Mouse (Mus musculus) NIH3T3 (cell line): ENCODE data around the gene Npm1.

Experiments used
- DNase-seq: peaks from one replicate; pipeline ENCODE4 v3.0.0-alpha.2; 2012; ENCODE audit warnings: low read depth

The Npm1 gene

GRCm38 (mm10) chr11:33162998-33163506 is at the start of gene Npm1:
TSS of gene Npm1 (minus strand) at chr11:33163206.
- peak; percentile 100 for DNase-seq

DNA sequence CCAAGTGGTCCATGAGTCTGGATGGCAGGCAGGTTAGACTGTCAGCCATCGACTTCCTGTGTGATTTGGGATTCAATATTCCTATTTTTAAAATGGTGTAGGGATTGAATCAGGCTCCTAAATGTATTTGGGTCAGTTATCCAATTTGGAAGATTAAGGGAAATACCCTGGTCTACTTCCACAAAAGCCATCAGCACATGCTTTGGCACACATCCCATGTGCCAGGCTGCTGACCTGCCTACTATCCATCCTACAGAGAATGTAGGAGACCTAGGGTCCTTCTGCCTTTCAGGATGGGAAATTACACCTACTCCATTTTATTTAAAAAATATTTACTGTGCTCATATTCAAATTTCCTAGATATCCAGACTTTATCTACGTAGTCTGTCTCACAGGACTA is 44.4 kb upstream of the Npm1 start:
- no peak for DNase-seq

GRCm38 (mm10) chr11:33204966-33205365 is 42.0 kb upstream of the Npm1 start:
- no peak for DNase-seq

DNA sequence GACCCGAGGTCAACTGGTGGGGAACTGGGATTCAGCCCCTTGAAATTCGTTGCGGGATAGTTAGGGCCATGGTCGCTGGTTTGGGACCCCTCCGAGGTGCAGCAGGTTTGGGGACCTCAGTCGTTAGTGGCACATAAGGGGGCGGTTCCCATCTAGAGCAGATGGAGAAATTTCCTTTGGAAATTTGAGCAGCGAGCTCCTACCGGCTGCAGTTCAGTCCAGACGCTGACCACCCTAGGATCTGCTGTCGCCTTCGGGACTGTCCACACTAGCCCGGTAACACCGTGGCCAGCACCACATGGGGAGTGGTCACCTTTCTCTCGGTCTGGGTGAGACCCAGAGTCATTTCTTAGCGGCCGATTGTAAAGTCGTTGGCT is 41.3 kb upstream of the Npm1 start:
- no peak for DNase-seq

DNA sequence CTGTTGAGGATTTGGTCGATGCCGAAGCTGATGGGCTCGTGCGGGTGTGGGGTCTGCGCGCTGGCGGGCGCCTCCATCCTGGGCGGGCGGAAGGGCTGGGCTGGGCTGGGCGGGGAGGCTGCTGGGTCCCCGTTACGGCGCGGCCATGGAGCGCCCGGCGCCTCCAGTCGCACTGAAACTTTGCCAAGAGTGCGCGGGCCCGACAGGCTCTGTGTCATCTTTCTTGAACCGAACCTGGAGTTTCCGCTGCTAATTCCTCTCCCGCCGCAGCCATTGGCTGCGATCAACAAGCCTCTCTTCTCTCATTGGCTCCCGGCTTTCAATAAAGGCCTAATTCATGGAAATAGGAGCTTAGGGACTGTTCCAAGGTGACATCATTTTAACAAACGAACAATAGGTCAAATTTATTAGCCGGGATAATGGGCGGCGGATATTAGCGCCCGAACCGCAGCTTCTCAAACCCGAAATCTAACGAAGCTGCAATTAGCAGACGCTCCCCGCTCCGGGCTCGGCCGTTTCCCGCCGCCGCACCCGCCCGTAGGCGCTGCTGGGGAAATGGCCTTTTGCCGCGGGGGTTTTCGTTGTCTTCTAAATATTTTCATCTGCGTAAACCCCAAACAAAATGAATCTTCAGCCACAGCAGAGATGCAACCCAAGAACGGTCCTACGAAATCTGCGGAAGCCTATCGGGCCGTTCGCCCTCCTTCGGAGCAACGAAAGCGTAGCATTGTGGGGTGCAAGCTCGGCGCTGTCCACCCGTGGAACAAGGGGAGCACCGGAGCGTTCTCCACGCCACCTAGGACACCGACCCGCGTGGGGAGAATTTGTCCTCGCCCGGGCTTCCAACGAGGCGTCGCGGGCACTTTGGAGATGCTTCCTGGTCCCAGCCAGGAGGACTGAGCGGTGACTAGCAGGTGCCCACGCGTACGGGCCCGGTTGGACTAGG is 40.6 kb upstream of the Npm1 start, which contains the start of gene Tlx3:
Tlx3 (minus strand) TSS at position 207 of the 946 bp plus-strand sequence.
- DNase-seq = no peak

- no peak for DNase-seq
Observed at GRCm38 (mm10) chr11:33202972-33203371, 40.0 kb upstream of the Npm1 start.

- no peak for DNase-seq
Observed at GRCm38 (mm10) chr11:33202296-33202695, 39.3 kb upstream of the Npm1 start.

DNA sequence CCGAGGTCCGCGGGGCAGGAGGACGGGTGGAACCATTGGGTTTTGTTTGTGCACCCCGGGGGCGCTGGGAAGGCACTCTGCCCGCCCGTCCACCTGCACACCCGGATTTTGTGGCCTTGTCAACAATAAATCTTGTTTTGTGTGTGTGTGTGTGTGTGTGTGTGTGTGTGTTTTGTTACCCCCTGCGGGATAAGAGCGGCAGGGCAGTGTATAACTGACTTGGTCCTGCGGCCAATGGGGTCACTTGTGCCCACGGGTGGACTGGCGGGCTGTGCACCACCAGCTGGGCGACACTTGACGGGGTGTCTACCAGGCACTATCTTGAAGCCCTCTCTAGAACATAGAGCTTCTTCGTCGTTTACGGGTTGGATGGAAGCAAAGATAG is 38.6 kb upstream of the Npm1 start:
- no peak for DNase-seq

GRCm38 (mm10) chr11:33200764-33201625 is 38.0 kb upstream of the Npm1 start:
- no peak for DNase-seq

GRCm38 (mm10) chr11:33199906-33200763 is 37.1 kb upstream of the Npm1 start:
- no peak for DNase-seq

GRCm38 (mm10) chr11:33199117-33199514 is 36.1 kb upstream of the Npm1 start:
- DNase-seq = no peak

- no peak for DNase-seq
Observed at GRCm38 (mm10) chr11:33198351-33199116, 35.5 kb upstream of the Npm1 start.

DNA sequence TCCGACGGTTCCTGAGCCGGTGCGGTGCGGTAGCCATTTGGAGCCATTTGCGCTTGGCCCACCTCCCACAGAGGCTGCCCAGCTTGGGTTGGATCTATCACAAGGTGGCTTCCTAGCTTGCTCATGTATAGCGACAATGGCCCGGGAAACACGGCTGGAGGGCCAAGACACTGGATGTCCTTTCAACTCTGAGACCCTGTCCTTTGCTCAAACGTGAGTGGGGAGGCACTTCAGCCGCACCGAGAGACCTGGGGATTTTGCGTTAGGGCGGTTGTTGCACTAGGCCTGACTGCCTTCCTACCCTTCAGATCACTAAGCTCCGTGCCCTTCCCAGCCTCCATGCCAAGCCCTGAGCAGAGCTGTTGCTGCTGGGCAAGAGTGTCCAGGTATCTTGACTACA is 34.7 kb upstream of the Npm1 start:
- no peak for DNase-seq

DNA sequence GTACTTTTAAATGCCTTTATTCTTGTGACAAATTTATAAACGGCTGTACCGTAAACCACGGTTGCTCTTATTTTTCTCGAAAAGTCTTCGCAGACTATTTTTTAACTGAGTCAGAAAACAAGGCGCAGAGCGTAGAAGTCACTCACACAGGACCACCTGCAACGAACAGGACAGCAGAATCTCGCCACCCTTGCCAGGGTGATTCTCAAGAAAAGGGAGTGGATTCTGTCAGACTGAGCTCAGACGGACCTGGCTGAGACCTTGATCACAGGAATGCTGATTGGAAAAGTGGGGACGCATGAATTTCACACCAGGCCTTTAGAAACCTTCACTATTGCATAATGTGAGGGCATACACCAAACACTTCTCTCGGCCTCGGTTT is 34.1 kb upstream of the Npm1 start:
- no peak for DNase-seq

- no peak for DNase-seq
Observed at GRCm38 (mm10) chr11:33196447-33197132, 33.6 kb upstream of the Npm1 start.

GRCm38 (mm10) chr11:33195531-33196446 is 32.8 kb upstream of the Npm1 start:
- DNase-seq = no peak

DNA sequence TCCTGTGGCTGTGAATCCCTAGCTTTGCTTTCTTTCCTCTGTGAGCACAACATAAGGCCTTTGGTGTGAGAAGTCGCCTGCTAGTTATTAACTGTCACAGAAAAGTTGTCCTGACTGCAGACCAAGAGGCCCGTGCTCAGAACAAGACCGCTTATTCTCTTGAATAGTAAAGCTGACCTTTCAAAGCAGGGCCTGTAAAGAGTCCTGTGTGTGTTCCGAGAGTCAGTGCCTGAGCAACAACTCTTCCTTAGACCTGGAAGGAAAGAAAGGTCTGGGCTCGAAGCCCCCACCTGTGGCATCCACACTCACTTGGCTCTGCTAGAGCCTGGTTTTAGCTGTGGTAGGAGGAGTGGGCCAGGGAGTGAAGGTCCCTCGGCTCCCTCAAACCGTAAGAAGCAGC is 32.1 kb upstream of the Npm1 start:
- DNase-seq = no peak

DNA sequence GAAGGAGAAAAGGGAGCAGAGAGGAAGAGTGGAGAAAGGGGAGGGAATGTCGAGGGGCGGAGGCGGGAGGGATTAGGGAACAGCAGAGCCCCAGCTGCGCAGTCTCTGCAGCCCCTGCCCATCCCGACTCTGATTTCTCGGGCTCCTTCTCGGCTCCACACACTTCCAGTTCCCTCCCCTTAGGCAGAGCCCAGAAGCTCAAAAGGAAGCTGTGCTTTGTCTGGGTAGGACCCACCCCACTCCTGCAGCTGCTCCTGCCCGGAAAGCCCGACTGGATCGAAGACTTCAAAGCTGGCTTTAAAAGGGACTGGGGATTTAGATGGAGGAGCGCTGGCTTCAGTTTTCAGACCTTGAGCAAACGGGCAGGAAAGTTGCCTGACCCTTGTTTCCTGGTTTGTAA is 30.7 kb upstream of the Npm1 start:
- DNase-seq = no peak

DNA sequence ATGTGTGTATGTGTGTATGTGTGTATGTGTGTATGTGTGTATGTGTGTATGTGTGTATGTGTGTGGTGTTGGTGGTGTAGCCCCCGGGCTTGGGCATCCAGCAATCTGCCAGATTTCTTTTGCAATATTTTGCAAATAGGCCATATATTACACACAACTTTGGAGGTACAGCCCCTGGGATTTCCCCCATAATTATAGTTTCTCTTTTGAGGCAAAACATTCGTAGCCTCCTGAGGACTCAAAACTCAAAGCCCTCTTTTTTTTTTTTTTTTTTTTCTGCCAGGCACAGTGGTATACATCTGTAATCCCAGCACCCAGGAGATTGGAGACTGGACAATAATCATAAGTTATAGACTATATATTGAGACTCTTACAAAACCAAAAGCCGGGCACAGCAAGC is 18.8 kb upstream of the Npm1 start:
- DNase-seq = no peak
